Mouse (Mus musculus) heart, embryonic 11.5 days (tissue): ENCODE data around the gene Ttll9. TPM values are rescaled to one million over a fixed set of nuclear protein-coding genes. Genes with fewer than 3 reads are reported as not detected.

Source experiments
- ATAC-seq: fragments of 200-750 bp; cut with Nextera tagmentation; replicated peaks from 2 replicates; pipeline ENCODE4 v1.8.0; 2017; ENCODE audit warnings: moderate library complexity; ENCODE audit not compliant: insufficient number of reproducible peaks, low FRiP score, low TSS enrichment
- H3K27ac ChIP-seq: fragments of 300-500 bp; sonication (generic); 2 replicates; pipeline ENCODE4 v1.5.1; 2014; ENCODE audit warnings: mild to moderate bottlenecking, low read depth, low read length
- H3K27me3 ChIP-seq: fragments of 300-500 bp; sonication (generic); 2 replicates; pipeline ENCODE4 v1.6.1; 2014; ENCODE audit warnings: mild to moderate bottlenecking, low read length, mixed read lengths; ENCODE audit not compliant: control insufficient read depth, insufficient read depth
- H3K36me3 ChIP-seq: fragments of 300-500 bp; sonication (generic); 2 replicates; pipeline ENCODE4 v1.6.1; 2014; ENCODE audit warnings: mild to moderate bottlenecking, low read length, moderate library complexity, mixed read lengths; ENCODE audit not compliant: control insufficient read depth, insufficient read depth
- H3K4me1 ChIP-seq: fragments of 300-500 bp; sonication (generic); 2 replicates; pipeline ENCODE4 v1.6.1; 2014; ENCODE audit warnings: low read length; ENCODE audit not compliant: control insufficient read depth, insufficient read depth
- H3K4me2 ChIP-seq: fragments of 300-500 bp; sonication (generic); 2 replicates; pipeline ENCODE4 v1.6.1; 2014; ENCODE audit warnings: mild to moderate bottlenecking, moderate library complexity
- H3K4me3 ChIP-seq: fragments of 300-500 bp; sonication (generic); 2 replicates; pipeline ENCODE4 v1.5.1; 2014; ENCODE audit warnings: low read depth, low read length
- H3K9ac ChIP-seq: fragments of 300-500 bp; sonication (generic); 2 replicates; pipeline ENCODE4 v1.6.1; 2014; ENCODE audit warnings: mild to moderate bottlenecking, low read depth, low read length, moderate library complexity
- H3K9me3 ChIP-seq: fragments of 300-500 bp; sonication (generic); replicated peaks from 2 replicates; pipeline ENCODE4 v1.6.1; 2016; ENCODE audit warnings: low read length; ENCODE audit not compliant: control insufficient read depth
- WGBS: fragments of 180-500 bp; shearing (Covaris S2); extraction: QIAGEN DNeasy Blood & Tissue Kit; methylation state at CpG from one replicate; pipeline ENCODE4 v1.1.7; 2014; ENCODE audit not compliant: insufficient replicate concordance; 5-methylcytosine and 5-hydroxymethylcytosine counted together
- polyA plus RNA-seq: library from polyadenylated mRNA; unstranded; fragments of >200 nt; fragmentation: Nextera tagmentation; extraction: Ambion mirVana; gene quantifications from 2 replicates; pipeline ENCODE4 v1.2.1, GENCODE M21; 2014

Gene Ttll9
- polyA plus RNA-seq, 1 experiment from 2014 or later: 0.76 TPM

- peaks cover 53% of the 10 kb centered on the region for H3K27me3 ChIP-seq
- WGBS: 52% methylated on average over 6 of the region's 6 CpGs
- no peaks in the 10 kb centered on the region for H3K9me3 ChIP-seq
- H3K4me3 ChIP-seq: no peak overlapping the region
- H3K27ac ChIP-seq: no peak overlapping the region
- no peak overlapping the region for H3K4me2 ChIP-seq
- no peaks in the 10 kb centered on the region for H3K4me1 ChIP-seq
- no peak for ATAC-seq
- H3K36me3 ChIP-seq: no peaks in the 10 kb centered on the region
- no peak overlapping the region for H3K9ac ChIP-seq
Measured at GRCm38 (mm10) chr2:153055270-153055920, 93.1 kb downstream of the Ttll9 start.

Other genes with a start within 250 kb of the Ttll9 start
- 95.3 and 98.1 TPM in 2 replicates for gene Id1, start 226.2 kb upstream of the Ttll9 start, polyA plus RNA-seq
- gene Cox4i2, start 208.3 kb upstream of the Ttll9 start, polyA plus RNA-seq: 22.4 and 22.5 TPM in 2 replicates
- 69.8 and 73.1 TPM in 2 replicates for gene Bcl2l1, start 130.8 kb upstream of the Ttll9 start, polyA plus RNA-seq
- gene Tpx2, start 114.5 kb upstream of the Ttll9 start, polyA plus RNA-seq: 81.0 and 88.3 TPM in 2 replicates
- not detected in 2 replicates for gene Mylk2, start 51.1 kb upstream of the Ttll9 start, polyA plus RNA-seq
- 0.52 and 0.83 TPM in 2 replicates for gene Foxs1, start 29.3 kb upstream of the Ttll9 start, polyA plus RNA-seq
- 0.07 TPM in 1 of 2 replicates, not detected in the other for gene Dusp15, start 10.8 kb upstream of the Ttll9 start, polyA plus RNA-seq
- gene Pdrg1, start 52.9 kb downstream of the Ttll9 start, polyA plus RNA-seq: 60.8 and 75.6 TPM in 2 replicates
- not detected in 2 replicates for gene Xkr7, start 69.4 kb downstream of the Ttll9 start, polyA plus RNA-seq
- gene Ccm2l, start 103.5 kb downstream of the Ttll9 start, polyA plus RNA-seq: 5.2 and 6.1 TPM in 2 replicates
- gene Hck, start 146.0 kb downstream of the Ttll9 start, polyA plus RNA-seq: 0.87 and 1.6 TPM in 2 replicates
- gene Tm9sf4, start 198.8 kb downstream of the Ttll9 start, polyA plus RNA-seq: 73.2 and 75.8 TPM in 2 replicates